Comparison of ENCODE assay signal across 25 mouse cellular contexts in the genomic region with DNA sequence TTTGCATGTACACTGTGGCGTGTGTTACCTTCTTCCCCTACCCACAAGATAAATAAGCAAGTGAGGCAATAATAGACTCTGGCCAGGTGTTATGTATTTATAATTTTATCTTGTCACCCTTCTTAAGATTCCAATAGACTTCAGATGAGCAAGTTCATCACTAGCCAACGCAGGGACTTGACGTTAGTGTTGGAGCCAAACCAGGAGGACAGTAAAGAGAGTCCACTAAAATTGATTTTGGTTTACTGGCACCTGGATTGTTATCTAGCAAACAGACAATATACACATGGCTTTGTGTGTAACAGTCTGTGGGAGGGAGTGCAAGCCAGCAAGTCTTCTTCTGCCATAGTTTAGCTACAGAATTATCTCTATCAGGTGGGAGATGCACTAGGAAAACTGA.
"Had no signal": no experiment of that assay in that cellular context is flagged by ENCODE, and none has a peak within 500 bp of the region (broad histone marks: within the 10 kb centered on the region; RNA-seq: fewer than 3 reads in every experiment).

No protein-coding gene starts in this region.

- H3K9ac ChIP-seq: embryonic facial prominence, embryonic 12.5 days; embryonic facial prominence, embryonic 13.5 days; embryonic facial prominence, embryonic 15.5 days; forebrain, embryonic 12.5 days; forebrain, embryonic 13.5 days; forebrain, embryonic 15.5 days; forebrain, postnatal 0 days had no signal

- DNase-seq: cerebellum, adult 8-10 months; cerebellum, adult 9-10 months; cerebellum, adult 9-11 months; cerebellum, postnatal 10 days; cerebellum, postnatal 14 days; cerebellum, postnatal 25 days; cerebellum, postnatal 36 days; forebrain, postnatal 0 days; gastrocnemius, adult 2 months; gastrocnemius, postnatal 10 days; gastrocnemius, postnatal 14 days; gastrocnemius, postnatal 25 days; gastrocnemius, postnatal 36 days; heart, adult 11 months; heart, adult 18-20 months; heart, adult 2 months had no signal

- H3K27me3 ChIP-seq: embryonic facial prominence, embryonic 12.5 days; embryonic facial prominence, embryonic 13.5 days; embryonic facial prominence, embryonic 15.5 days; forebrain, embryonic 13.5 days; forebrain, embryonic 15.5 days had no signal

- H3K27ac ChIP-seq: embryonic facial prominence, embryonic 10.5 days; embryonic facial prominence, embryonic 12.5 days; embryonic facial prominence, embryonic 13.5 days; embryonic facial prominence, embryonic 15.5 days; forebrain, embryonic 10.5 days; forebrain, embryonic 12.5 days; forebrain, embryonic 13.5 days; forebrain, embryonic 15.5 days; gastrocnemius, adult 2 months; heart, adult 2 months had no signal

- H3K36me3 ChIP-seq: embryonic facial prominence, embryonic 10.5 days; embryonic facial prominence, embryonic 12.5 days; embryonic facial prominence, embryonic 13.5 days; embryonic facial prominence, embryonic 15.5 days; forebrain, embryonic 10.5 days; forebrain, embryonic 12.5 days; forebrain, embryonic 15.5 days had no signal

- H3K4me3 ChIP-seq: embryonic facial prominence, embryonic 10.5 days; embryonic facial prominence, embryonic 12.5 days; embryonic facial prominence, embryonic 13.5 days; embryonic facial prominence, embryonic 15.5 days; erythroblast, embryonic 14.5 days; forebrain, embryonic 10.5 days; forebrain, embryonic 12.5 days; forebrain, embryonic 13.5 days; forebrain, embryonic 15.5 days; gastrocnemius, adult 2 months; heart, adult 2 months had no signal

- H3K9me3 ChIP-seq: embryonic facial prominence, embryonic 10.5 days; embryonic facial prominence, embryonic 12.5 days; embryonic facial prominence, embryonic 13.5 days; embryonic facial prominence, embryonic 15.5 days; forebrain, embryonic 10.5 days; forebrain, embryonic 12.5 days; forebrain, embryonic 13.5 days; forebrain, embryonic 15.5 days had no signal

- H3K4me2 ChIP-seq: embryonic facial prominence, embryonic 12.5 days; embryonic facial prominence, embryonic 13.5 days; embryonic facial prominence, embryonic 15.5 days; forebrain, embryonic 12.5 days; forebrain, embryonic 13.5 days; forebrain, embryonic 15.5 days had no signal
